Mouse (Mus musculus) MEL (cell line): ENCODE measurements around the gene Pten. TPM values are rescaled to one million over a fixed set of nuclear protein-coding genes. Genes with fewer than 3 reads are reported as not detected.
A peak's percentile ranks its signal among the peaks of the same experiment; 100 is the strongest.
"Not testable (repeated sequence)": the region's sequence is repeated elsewhere in the genome, so short reads cannot be mapped to it uniquely, and the experiment has no call there.

Experiments
- DNase-seq: peaks from one replicate; pipeline ENCODE4 v3.0.0; 2011; ENCODE audit warnings: low read depth, low spot score
- H3K27ac ChIP-seq: 2 replicates; pipeline ENCODE4 v1.5.1; 2012; ENCODE audit warnings: low read depth, mild to moderate bottlenecking, control low read depth, low read length, moderate library complexity; ENCODE audit not compliant: control insufficient read depth
- H3K27me3 ChIP-seq, 2 experiments: fragments of 150-350 bp in 1 of 2; sonication (generic) in 1 of 2; 2 replicates each; pipeline ENCODE4 v1.6.1; 2012; ENCODE audit warnings: low read length in 2 of 2, mild to moderate bottlenecking in 2 of 2, improper control_type of control experiment in 1 of 2, moderate library complexity in 1 of 2; ENCODE audit not compliant: insufficient read depth in 2 of 2, control insufficient read depth in 1 of 2
- H3K36me3 ChIP-seq, 2 experiments: 2 replicates each; pipeline ENCODE4 v1.6.1; 2012 to 2014; ENCODE audit warnings: low read length in 2 of 2, improper control_type of control experiment in 1 of 2, inconsistent platforms in 1 of 2, mild to moderate bottlenecking in 1 of 2; ENCODE audit not compliant: insufficient read depth in 2 of 2, control insufficient read depth in 1 of 2
- H3K4me1 ChIP-seq, 2 experiments: fragments of 150-350 bp in 1 of 2; sonication (generic) in 1 of 2; 2 replicates each; pipeline ENCODE4 v1.6.1; 2012; ENCODE audit warnings: low read length in 2 of 2, improper control_type of control experiment in 1 of 2, mild to moderate bottlenecking in 1 of 2; ENCODE audit not compliant: insufficient read depth in 2 of 2, control insufficient read depth in 1 of 2
- H3K4me3 ChIP-seq, 2 experiments: fragments of 150-350 bp in 1 of 2; sonication (generic) in 1 of 2; 2 replicates each; pipeline ENCODE4 v1.5.1; 2012; ENCODE audit warnings: low read depth in 2 of 2, low read length in 2 of 2, mild to moderate bottlenecking in 2 of 2, moderate library complexity in 2 of 2, control low read depth in 1 of 2, improper control_type of control experiment in 1 of 2; ENCODE audit not compliant: control insufficient read depth in 1 of 2, insufficient read depth in 1 of 2
- H3K79me2 ChIP-seq: 2 replicates; pipeline ENCODE4 v1.6.1; 2012; ENCODE audit warnings: mild to moderate bottlenecking, low read length, moderate library complexity; ENCODE audit not compliant: control insufficient read depth, poor library complexity, insufficient read depth
- H3K9ac ChIP-seq: 2 replicates; pipeline ENCODE4 v1.6.1; 2012; ENCODE audit warnings: low read depth, mild to moderate bottlenecking, control low read depth, low read length, moderate library complexity; ENCODE audit not compliant: control insufficient read depth, poor library complexity, severe bottlenecking
- H3K9me3 ChIP-seq: fragments of 150-350 bp; sonication (generic); replicated peaks from 2 replicates; pipeline ENCODE4 v1.6.1; 2012; ENCODE audit warnings: mild to moderate bottlenecking, low read length, improper control_type of control experiment, moderate library complexity; ENCODE audit not compliant: insufficient read depth
- MEF2A ChIP-seq: IDR thresholded peaks from 2 replicates; pipeline ENCODE4 v1.6.1; 2014; ENCODE audit warnings: low read depth, mild to moderate bottlenecking, inconsistent platforms, low read length, improper control_type of control experiment; ENCODE audit not compliant: poor library complexity, insufficient replicate concordance, severe bottlenecking; ENCODE audit errors: extremely low read depth
- MXI1 ChIP-seq: IDR thresholded peaks from 2 replicates; pipeline ENCODE4 v1.6.1; 2011; ENCODE audit warnings: mild to moderate bottlenecking, low read depth, low read length, improper control_type of control experiment
- SIN3A ChIP-seq: IDR thresholded peaks from 2 replicates; pipeline ENCODE4 v1.6.1; 2012; ENCODE audit warnings: low read length, improper control_type of control experiment, inconsistent platforms
- SMC3 ChIP-seq: IDR thresholded peaks from 2 replicates; pipeline ENCODE4 v1.6.1; 2011; ENCODE audit warnings: low read depth, low read length, improper control_type of control experiment
- TAL1 ChIP-seq: IDR thresholded peaks from 2 replicates; pipeline ENCODE4 v1.6.1; 2012; ENCODE audit warnings: mild to moderate bottlenecking, inconsistent platforms, low read length, moderate library complexity, mixed read lengths
- TCF12 ChIP-seq: IDR thresholded peaks from 2 replicates; pipeline ENCODE4 v1.6.1; 2014; ENCODE audit warnings: low read depth, mild to moderate bottlenecking, inconsistent platforms, low read length, improper control_type of control experiment, moderate library complexity
- ZKSCAN1 ChIP-seq: IDR thresholded peaks from 2 replicates; pipeline ENCODE4 v1.6.1; 2012; ENCODE audit warnings: low read depth, mild to moderate bottlenecking, inconsistent platforms, low read length, improper control_type of control experiment, moderate library complexity
- polyA plus RNA-seq, 2 experiments: library from polyadenylated mRNA; stranded (reverse) in 1 of 2; unstranded in 1 of 2; fragments of >175 nt in 1 of 2; fragments of >200 nt in 1 of 2; gene quantifications; 2 replicates each; pipeline versions ENCODE4 v1.2.1 to v1.2.4; 2012; ENCODE audit warnings: low replicate concordance in 2 of 2, low read depth in 1 of 2; ENCODE audit not compliant: insufficient read length in 2 of 2, insufficient read depth in 1 of 2, missing spikeins in 1 of 2
- total RNA-seq: library from RNA; depleted of rRNA; stranded (reverse); fragments of 300-350 nt; gene quantifications from 2 replicates; pipeline ENCODE4 v1.2.3, GENCODE M21; 2012

The Pten gene
- total and polyA plus RNA-seq, 3 experiments = 22.7 to 104 (median 35.8) TPM

GRCm38 (mm10) chr19:32781305-32782071 lies 24.2 kb downstream of the Pten start:
- Histone ChIP-seq H3K9ac (no peak overlapping the region), H3K79me2 (peaks cover 36% of the 10 kb centered on the region), H3K27ac (no peak overlapping the region), H3K36me3 (peaks cover 15 to 24% of the 10 kb centered on the region in 2 experiments), H3K27me3 (no peaks in the 10 kb centered on the region), H3K9me3 (no peaks in the 10 kb centered on the region), H3K4me1 (peaks cover 0 to 9% of the 10 kb centered on the region in 2 experiments; a peak in 3 of 4 replicates), H3K4me3 (no peak overlapping the region)
- TF ChIP-seq MXI1 (peak; percentile 19; the same call in 1 of the 2 replicates), MEF2A (no peak), SIN3A (peak; percentile 37; the same call in 1 of the 2 replicates), ZKSCAN1 (no peak), SMC3 (no peak), TCF12 (no peak)
- DNase-seq = no peak

GRCm38 (mm10) chr19:32787388-32787787 lies 30.1 kb downstream of the Pten start:
- H3K79me2 ChIP-seq = peaks cover 49% of the 10 kb centered on the region
- H3K4me1 ChIP-seq = peaks cover 10 to 14% of the 10 kb centered on the region in 2 experiments
- peaks cover 10 to 17% of the 10 kb centered on the region in 2 experiments for H3K36me3 ChIP-seq
- not testable (repeated sequence) for H3K27ac ChIP-seq, H3K9me3 ChIP-seq, DNase-seq, H3K9ac ChIP-seq, H3K27me3 ChIP-seq, H3K4me3 ChIP-seq

DNA sequence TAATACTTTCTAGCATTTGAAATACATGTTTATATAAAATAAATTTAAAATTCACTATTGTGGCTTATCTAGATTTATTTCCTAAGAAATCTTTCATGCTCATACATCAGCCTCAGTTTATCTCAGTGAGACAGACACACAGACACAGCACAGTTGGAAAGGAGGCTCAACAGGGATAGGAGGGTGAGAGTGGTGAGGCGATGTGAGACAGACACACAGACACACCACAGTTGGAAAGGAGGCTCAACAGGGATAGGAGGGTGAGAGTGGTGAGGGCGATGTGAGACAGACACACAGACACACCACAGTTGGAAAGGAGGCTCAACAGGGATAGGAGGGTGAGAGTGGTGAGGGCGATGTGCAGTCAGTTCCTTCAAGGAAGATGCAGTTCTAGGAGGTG lies 30.7 kb downstream of the Pten start:
- H3K4me3 ChIP-seq, DNase-seq, H3K9me3 ChIP-seq, H3K27ac ChIP-seq, H3K9ac ChIP-seq, H3K27me3 ChIP-seq: not testable (repeated sequence)
- Histone ChIP-seq H3K36me3 (peaks cover 10 to 20% of the 10 kb centered on the region in 2 experiments), H3K79me2 (peaks cover 44% of the 10 kb centered on the region), H3K4me1 (peaks cover 10 to 18% of the 10 kb centered on the region in 2 experiments)
- 0 out of 2 replicates have a peak, but pooled peaks have one; percentile 10 for TF ChIP-seq TAL1
- peak; percentile 12; the same call in 1 of the 2 replicates for TF ChIP-seq TCF12
